Mouse (Mus musculus) lung, adult 2 months (tissue): Measurements from ENCODE around the gene Abca8a. TPM values are rescaled to one million over a fixed set of nuclear protein-coding genes. Genes with fewer than 3 reads are reported as not detected.

Experiments
- DNase-seq: peaks from one replicate; pipeline ENCODE4 v3.0.0; 2022
- H3K4me1 ChIP-seq: fragments of 200-500 bp; 2 replicates; pipeline ENCODE4 v1.6.1; 2011; ENCODE audit warnings: low read length; ENCODE audit not compliant: control insufficient read depth, insufficient read depth
- H3K4me3 ChIP-seq: fragments of 200-500 bp; replicated peaks from 2 replicates; pipeline ENCODE3; 2011; ENCODE audit warnings: low read depth, mild to moderate bottlenecking, control low read depth, low read length; ENCODE audit errors: extremely low read depth
- CTCF ChIP-seq: fragments of 200-500 bp; IDR thresholded peaks from 2 replicates; pipeline ENCODE4 v1.5.1; 2011; ENCODE audit warnings: mild to moderate bottlenecking, low read length, control low read depth; ENCODE audit not compliant: insufficient read depth
- POLR2A ChIP-seq: fragments of 200-500 bp; IDR thresholded peaks from 2 replicates; pipeline ENCODE4 v1.6.1; 2011; ENCODE audit warnings: low read depth, mild to moderate bottlenecking, control low read depth, low read length, borderline replicate concordance; ENCODE audit errors: extremely low read depth
- WGBS: fragments of 180-500 bp; shearing (Covaris S2); methylation state at CpG from one replicate; pipeline ENCODE4 v1.1.7; 2018; 5-methylcytosine and 5-hydroxymethylcytosine counted together
- polyA plus RNA-seq: library from polyadenylated mRNA; depleted of rRNA; stranded (reverse); fragments of >200 nt; gene quantifications from 2 replicates; pipeline ENCODE4 v1.2.3, GENCODE M21; 2012

Gene Abca8a
- polyA plus RNA-seq, 1 experiment = 23.0 TPM

- DNase-seq = no peak
- 37% methylated on average over 4 of the region's 4 CpGs for WGBS
- Histone ChIP-seq H3K4me1 (no peaks in the 10 kb centered on the region), H3K4me3 (no peak overlapping the region)
- TF ChIP-seq POLR2A (no peak), CTCF (no peak)
These were observed 34.7 kb downstream of the Abca8a start for GRCm38 (mm10) chr11:110061032-110061431.

- TF ChIP-seq CTCF (no peak), POLR2A (no peak)
- H3K4me1 ChIP-seq = no peaks in the 10 kb centered on the region
- no peak for DNase-seq
- no peak overlapping the region for H3K4me3 ChIP-seq
- WGBS = 62% methylated on average over 2 of the region's 2 CpGs
These were observed 35.7 kb downstream of the Abca8a start for GRCm38 (mm10) chr11:110060127-110060526.

GRCm38 (mm10) chr11:110053681-110054080 is 42.1 kb downstream of the Abca8a start:
- Histone ChIP-seq H3K4me3 (no peak overlapping the region), H3K4me1 (no peaks in the 10 kb centered on the region)
- DNase-seq = no peak
- WGBS = 74% methylated on average over 3 of the region's 3 CpGs
- TF ChIP-seq CTCF (no peak), POLR2A (no peak)

GRCm38 (mm10) chr11:110037795-110038194 is 58.0 kb downstream of the Abca8a start:
- DNase-seq = no peak
- no peak overlapping the region for H3K4me3 ChIP-seq
- TF ChIP-seq POLR2A (no peak), CTCF (no peak)
- 85% methylated on average over 2 of the region's 2 CpGs for WGBS
- no peaks in the 10 kb centered on the region for H3K4me1 ChIP-seq

GRCm38 (mm10) chr11:110028913-110029695 is 66.7 kb downstream of the Abca8a start:
- H3K4me3 ChIP-seq = no peak overlapping the region
- no peaks in the 10 kb centered on the region for H3K4me1 ChIP-seq
- TF ChIP-seq POLR2A = no peak
- no peak for TF ChIP-seq CTCF
- WGBS = 40% methylated on average over 7 of the region's 7 CpGs
- DNase-seq = no peak

GRCm38 (mm10) chr11:110010836-110011546 is 84.8 kb downstream of the Abca8a start:
- TF ChIP-seq CTCF = no peak
- no peak for TF ChIP-seq POLR2A
- 54% methylated on average over 2 of the region's 2 CpGs for WGBS
- H3K4me3 ChIP-seq = no peak overlapping the region
- DNase-seq = no peak
- H3K4me1 ChIP-seq = no peaks in the 10 kb centered on the region

GRCm38 (mm10) chr11:109995624-109996023 is 100.2 kb downstream of the Abca8a start, which contains the start of gene Abca8b:
TSS of gene Abca8b (minus strand) at chr11:109995845.
- Histone ChIP-seq H3K4me3 (peak within 1 kb of the TSS; percentile 57), H3K4me1 (no peaks in the 10 kb centered on the region)
- 0% methylated on average over 15 of the region's 15 CpGs for WGBS
- peak; percentile 46 for DNase-seq
- TF ChIP-seq POLR2A (peak; percentile 37; the same call in 1 of the 2 replicates), CTCF (no peak)

GRCm38 (mm10) chr11:109995013-109995412 is 100.8 kb downstream of the Abca8a start:
- no peak for TF ChIP-seq POLR2A
- no peak for TF ChIP-seq CTCF
- 2% methylated on average over 3 of the region's 3 CpGs for WGBS
- DNase-seq = peak; percentile 8
- Histone ChIP-seq H3K4me1 (no peaks in the 10 kb centered on the region), H3K4me3 (peak overlapping the region; percentile 52)

- WGBS = 44% methylated on average over 6 of the region's 6 CpGs
- no peaks in the 10 kb centered on the region for H3K4me1 ChIP-seq
- no peak for DNase-seq
- H3K4me3 ChIP-seq = no peak overlapping the region
- TF ChIP-seq POLR2A (no peak), CTCF (no peak)
These were observed 101.8 kb downstream of the Abca8a start for GRCm38 (mm10) chr11:109994014-109994413.
